Mouse (Mus musculus): Measurements from ENCODE around the gene Nlk.

DNA sequence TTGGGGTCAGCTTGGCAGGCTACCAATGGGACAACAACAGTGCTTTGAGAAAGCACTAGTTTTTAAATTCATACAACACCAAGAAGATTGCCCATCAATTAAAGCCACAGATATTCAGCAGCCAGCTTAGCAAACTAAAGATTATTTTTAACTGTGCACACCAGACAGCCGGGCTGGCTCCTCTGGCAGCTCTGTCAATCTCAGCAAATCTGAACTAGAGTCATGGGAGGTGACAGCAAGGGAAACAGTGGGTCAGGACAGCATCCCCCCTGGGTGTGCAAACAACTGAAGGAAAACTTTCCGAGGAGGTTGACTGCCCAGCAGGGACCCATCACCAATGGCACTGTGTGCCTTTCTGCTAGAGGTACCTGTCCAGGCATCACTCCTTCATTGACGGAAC, 45.3 kb upstream of the Nlk start:
- TF ChIP-seq CTCF (IDR thresholded peaks at IDR 0.05; ENCODE audit: control insufficient read depth, insufficient read depth, low read length) (no peak), POLR2A (IDR thresholded peaks at IDR 0.05; ENCODE audit: borderline replicate concordance, control insufficient read depth, low read depth, low read length) (no peak)

All from bone marrow, adult 2 months (tissue).